Mouse (Mus musculus): ENCODE results near the gene Serpina3n. TPM values are rescaled to one million over a fixed set of nuclear protein-coding genes. Genes with fewer than 3 reads are reported as not detected.

Serpina3n gene
- polyA plus RNA-seq (2014; fragmentation: Illumina TruSeq; extraction: RNeasy Lipid Tissue Mini Kit (QIAGEN cat#74804); ENCODE audit: low read depth, low replicate concordance): 136 TPM

DNA sequence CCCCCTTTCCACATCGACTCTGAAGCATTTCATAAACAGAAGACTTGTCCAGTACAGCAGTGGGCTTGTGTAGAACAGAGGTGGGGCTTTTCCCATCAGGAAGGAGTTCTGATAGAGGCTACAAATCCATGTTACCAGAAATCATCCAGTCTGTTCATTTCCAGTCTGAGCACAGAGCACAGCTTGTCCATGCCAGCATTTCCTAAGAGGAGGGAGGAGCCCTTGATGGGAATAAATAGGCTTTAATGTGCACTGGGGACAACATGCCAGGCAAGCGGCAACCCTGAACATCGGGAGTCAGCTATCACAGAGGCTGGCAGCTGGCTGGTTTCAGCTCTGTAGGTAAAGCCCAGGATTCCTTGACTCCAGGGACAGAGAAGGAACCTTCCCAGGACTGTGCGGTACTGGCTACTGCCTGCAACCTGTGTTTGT is at the start of gene Serpina3n:
Gene Serpina3n, plus strand, starts transcription at position 276 of the 432 bp plus-strand sequence.

Other genes with a start within 250 kb of the Serpina3n start
- 3.5 TPM for gene Serpina3f, start 192.2 kb upstream of the Serpina3n start, polyA plus RNA-seq (2014; fragmentation: Illumina TruSeq; extraction: RNeasy Lipid Tissue Mini Kit (QIAGEN cat#74804); ENCODE audit: low read depth, low replicate concordance)
- gene Serpina3g, start 170.5 kb upstream of the Serpina3n start, polyA plus RNA-seq (2014; fragmentation: Illumina TruSeq; extraction: RNeasy Lipid Tissue Mini Kit (QIAGEN cat#74804); ENCODE audit: low read depth, low replicate concordance): 7.4 TPM
- gene Serpina3i, start 143.6 kb upstream of the Serpina3n start, polyA plus RNA-seq (2014; fragmentation: Illumina TruSeq; extraction: RNeasy Lipid Tissue Mini Kit (QIAGEN cat#74804); ENCODE audit: low read depth, low replicate concordance): not detected
- not detected for gene Serpina3j, start 92.2 kb upstream of the Serpina3n start, polyA plus RNA-seq (2014; fragmentation: Illumina TruSeq; extraction: RNeasy Lipid Tissue Mini Kit (QIAGEN cat#74804); ENCODE audit: low read depth, low replicate concordance)
- 9,330 TPM for gene Serpina3k, start 68.2 kb upstream of the Serpina3n start, polyA plus RNA-seq (2014; fragmentation: Illumina TruSeq; extraction: RNeasy Lipid Tissue Mini Kit (QIAGEN cat#74804); ENCODE audit: low read depth, low replicate concordance)
- 471 TPM for gene Serpina3m, start 68.2 kb upstream of the Serpina3n start, polyA plus RNA-seq (2014; fragmentation: Illumina TruSeq; extraction: RNeasy Lipid Tissue Mini Kit (QIAGEN cat#74804); ENCODE audit: low read depth, low replicate concordance)
- gene Gsc, start 66.6 kb downstream of the Serpina3n start, polyA plus RNA-seq (2014; fragmentation: Illumina TruSeq; extraction: RNeasy Lipid Tissue Mini Kit (QIAGEN cat#74804); ENCODE audit: low read depth, low replicate concordance): not detected